Mouse (Mus musculus): ENCODE data around the gene Scgb2b11.
"Not testable (repeated sequence)": the region's sequence is repeated elsewhere in the genome, so short reads cannot be mapped to it uniquely, and the experiment has no call there.

Scgb2b11 gene

DNA sequence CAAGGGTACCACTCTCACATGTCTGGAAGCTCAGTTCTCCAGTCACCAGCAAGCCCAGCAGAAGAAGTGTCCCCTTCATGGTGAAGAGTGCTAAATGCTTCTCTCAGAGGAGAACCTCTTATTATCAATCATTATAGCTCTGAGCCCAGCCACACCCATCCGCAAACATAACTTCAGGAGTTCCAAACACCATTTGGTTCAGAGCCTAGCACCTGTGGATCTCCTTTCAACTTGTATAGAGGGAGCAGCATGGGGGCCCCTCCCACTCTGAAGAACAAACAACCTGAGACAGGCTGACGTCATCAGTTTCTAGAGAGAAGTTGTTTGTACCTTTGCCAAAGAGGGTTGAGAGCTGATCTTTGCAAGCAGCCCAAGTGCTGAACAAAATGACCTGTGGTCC is at the start of gene Scgb2b11:
Gene Scgb2b11 (minus strand): TSS at position 101 of the 400 bp plus-strand sequence.
- DNase-seq (ENCODE audit: low spot score in 2 of 2) = not testable (repeated sequence)

- not testable (repeated sequence) for DNase-seq (ENCODE audit: low spot score in 2 of 2)
Measured at GRCm38 (mm10) chr7:32222540-32222939, 11.6 kb upstream of the Scgb2b11 start, which contains the start of gene Scgb1b11. TSS of gene Scgb1b11 (plus strand) at chr7:32222840.
